Mouse (Mus musculus) left cerebral cortex, postnatal 10 days (tissue): ENCODE measurements around the gene Zfp764. TPM values are rescaled to one million over a fixed set of nuclear protein-coding genes. Genes with fewer than 3 reads are reported as not detected.
"Not testable (repeated sequence)": the region's sequence is repeated elsewhere in the genome, so short reads cannot be mapped to it uniquely, and the experiment has no call there.

ENCODE experiments used
- DNase-seq, 2 experiments: peaks; one replicate each; pipeline ENCODE4 v3.0.0; 2021 to 2022; ENCODE audit warnings: low spot score in 2 of 2, mixed read lengths in 1 of 2; ENCODE audit errors: extremely low spot score in 1 of 2
- intact Hi-C: fragments of 180-260 bp; cut with DNase I; formaldehyde crosslinking; loops from one replicate; pipeline ENCODE4 v1.15.1; 2025
- total RNA-seq, 2 experiments: library from RNA; stranded (reverse); gene quantifications; 2 replicates each; pipeline ENCODE4 v1.2.3; 2021

Gene Zfp764
- 1 to 10 TPM; 3.6 to 4.7 TPM for total RNA-seq

- peak; percentile 81 to 90 for DNase-seq
- intact Hi-C loops: not testable (repeated sequence)
Observed at GRCm38 (mm10) chr7:127406002-127406987, at the start of gene Zfp764. Gene Zfp764, minus strand, starts transcription at chr7:127406822.

- intact Hi-C loops: no loop called here
- DNase-seq: no peak
Observed at GRCm38 (mm10) chr7:127454905-127455304, 48.3 kb upstream of the Zfp764 start.

- DNase-seq: no peak
- intact Hi-C loops: no loop called here
Observed at GRCm38 (mm10) chr7:127453056-127453455, 46.4 kb upstream of the Zfp764 start.

- intact Hi-C loops: no loop called here
- DNase-seq: no peak
Observed at GRCm38 (mm10) chr7:127449966-127450365, 43.3 kb upstream of the Zfp764 start.

- DNase-seq: peak; percentile 93 to 97
- intact Hi-C loops: no loop called here
Observed at GRCm38 (mm10) chr7:127448521-127449300, 42.1 kb upstream of the Zfp764 start, which contains the start of gene Zfp689. Gene Zfp689, minus strand, starts transcription at chr7:127449158.

- intact Hi-C loops: no loop called here
- DNase-seq: no peak
Observed at GRCm38 (mm10) chr7:127443976-127444375, 37.4 kb upstream of the Zfp764 start.

GRCm38 (mm10) chr7:127437724-127438123 lies 31.1 kb upstream of the Zfp764 start:
- intact Hi-C loops: no loop called here
- no peak for DNase-seq

- intact Hi-C loops: no loop called here
- no peak for DNase-seq
Observed at GRCm38 (mm10) chr7:127435206-127435605, 28.6 kb upstream of the Zfp764 start.

- no peak for DNase-seq
- intact Hi-C loops: no loop called here
Observed at GRCm38 (mm10) chr7:127426354-127426753, 19.7 kb upstream of the Zfp764 start.

GRCm38 (mm10) chr7:127425911-127426310 lies 19.3 kb upstream of the Zfp764 start:
- intact Hi-C loops: no loop called here
- DNase-seq: no peak

GRCm38 (mm10) chr7:127425291-127425690 lies 18.7 kb upstream of the Zfp764 start:
- intact Hi-C loops: no loop called here
- no peak for DNase-seq

- intact Hi-C loops: no loop called here
- DNase-seq: peak; percentile 37 to 39
Observed at GRCm38 (mm10) chr7:127422247-127422646, 15.6 kb upstream of the Zfp764 start.

GRCm38 (mm10) chr7:127421388-127422191 lies 15.0 kb upstream of the Zfp764 start, which contains the start of gene Zfp688:
Gene Zfp688, minus strand, starts transcription at chr7:127422068.
- intact Hi-C loops: no loop called here

GRCm38 (mm10) chr7:127411418-127411817 lies 4.8 kb upstream of the Zfp764 start:
- intact Hi-C loops: no loop called here
- no peak for DNase-seq

More at GRCm38 (mm10) chr7:127421388-127422191, 15.0 kb upstream of the Zfp764 start, which contains the start of gene Zfp688:
- peak; percentile 84 to 97 for DNase-seq

- intact Hi-C loops, DNase-seq: not testable (repeated sequence)
Observed at GRCm38 (mm10) chr7:127404101-127404500, 2.5 kb downstream of the Zfp764 start.

GRCm38 (mm10) chr7:127402980-127403379 lies 3.6 kb downstream of the Zfp764 start:
- intact Hi-C loops: no loop called here

GRCm38 (mm10) chr7:127400355-127400754 lies 6.3 kb downstream of the Zfp764 start:
- intact Hi-C loops: no loop called here

More at GRCm38 (mm10) chr7:127402980-127403379, 3.6 kb downstream of the Zfp764 start:
- DNase-seq: no peak

GRCm38 (mm10) chr7:127393944-127394333 lies 12.7 kb downstream of the Zfp764 start:
- intact Hi-C loops: no loop called here
- DNase-seq: no peak

More at GRCm38 (mm10) chr7:127400355-127400754, 6.3 kb downstream of the Zfp764 start:
- DNase-seq: no peak
